Mouse (Mus musculus) lung, embryonic 15.5 days (tissue): ENCODE data around the gene Arhgap24. TPM values are rescaled to one million over a fixed set of nuclear protein-coding genes. Genes with fewer than 3 reads are reported as not detected.
"Not testable (repeated sequence)": the region's sequence is repeated elsewhere in the genome, so short reads cannot be mapped to it uniquely, and the experiment has no call there.

Experiments used
- ATAC-seq: fragments of 200-750 bp; cut with Nextera tagmentation; 2 replicates; pipeline ENCODE4 v1.8.0; 2017; ENCODE audit warnings: moderate number of reproducible peaks, borderline replicate concordance; ENCODE audit not compliant: low FRiP score, low TSS enrichment; ENCODE audit errors: extremely low read depth
- H3K27ac ChIP-seq: fragments of 300-500 bp; sonication (generic); 2 replicates; pipeline ENCODE4 v1.5.1; 2015; ENCODE audit warnings: moderate library complexity, mild to moderate bottlenecking, inconsistent platforms
- H3K27me3 ChIP-seq: fragments of 300-500 bp; sonication (generic); 2 replicates; pipeline ENCODE4 v1.6.1; 2015; ENCODE audit warnings: inconsistent platforms
- H3K36me3 ChIP-seq: fragments of 300-500 bp; sonication (generic); 2 replicates; pipeline ENCODE4 v1.6.1; 2015; ENCODE audit warnings: inconsistent platforms
- H3K4me1 ChIP-seq: fragments of 300-500 bp; sonication (generic); 2 replicates; pipeline ENCODE4 v1.6.1; 2015; ENCODE audit warnings: inconsistent platforms
- H3K4me2 ChIP-seq: fragments of 300-500 bp; sonication (generic); 2 replicates; pipeline ENCODE4 v1.6.1; 2015; ENCODE audit warnings: inconsistent platforms, mild to moderate bottlenecking, moderate library complexity
- H3K4me3 ChIP-seq: fragments of 300-500 bp; sonication (generic); 2 replicates; pipeline ENCODE4 v1.5.1; 2015; ENCODE audit warnings: mild to moderate bottlenecking, inconsistent platforms
- H3K9ac ChIP-seq: fragments of 300-500 bp; sonication (generic); 2 replicates; pipeline ENCODE4 v1.6.1; 2015; ENCODE audit warnings: inconsistent platforms
- H3K9me3 ChIP-seq: fragments of 300-500 bp; sonication (generic); 2 replicates; pipeline ENCODE4 v1.6.1; 2016; ENCODE audit warnings: inconsistent platforms
- WGBS: fragments of 180-500 bp; shearing (Covaris S2); methylation state at CpG from one replicate; pipeline ENCODE4 v1.1.7; 2015; 5-methylcytosine and 5-hydroxymethylcytosine counted together
- polyA plus RNA-seq: library from polyadenylated mRNA; unstranded; fragments of >200 nt; fragmentation: Nextera tagmentation; extraction: Ambion mirVana; gene quantifications from 2 replicates; pipeline ENCODE4 v1.2.1, GENCODE M21; 2015

The Arhgap24 gene
- polyA plus RNA-seq, 1 experiment from 2014 or later, result 35.3 TPM

DNA sequence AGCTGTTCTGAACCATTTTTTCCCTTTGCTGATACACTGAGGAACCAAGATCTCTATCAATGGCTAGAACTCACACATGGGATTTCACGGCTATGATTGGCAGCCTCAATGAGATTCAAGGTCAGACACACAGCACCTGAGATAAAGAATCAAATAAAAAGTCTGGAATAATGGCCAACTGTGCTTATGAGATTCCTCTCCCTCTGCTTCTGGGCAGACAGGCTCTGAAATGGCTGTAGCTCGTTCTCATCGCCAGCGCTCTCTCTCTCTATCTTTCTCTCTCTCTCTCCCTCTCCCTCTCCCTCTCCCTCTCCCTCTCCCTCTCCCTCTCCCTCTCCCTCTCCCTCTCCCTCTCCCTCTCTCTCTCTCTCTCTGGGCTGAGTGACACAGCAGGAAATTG, 357.9 kb downstream of the Arhgap24 start:
- Histone ChIP-seq H3K9me3 (no peaks in the 10 kb centered on the region), H3K27me3 (no peaks in the 10 kb centered on the region), H3K36me3 (no peaks in the 10 kb centered on the region), H3K27ac (no peak overlapping the region), H3K9ac (no peak overlapping the region), H3K4me1 (peaks cover 1% of the 10 kb centered on the region; the same call in 1 of the 2 replicates), H3K4me2 (no peak overlapping the region), H3K4me3 (no peak overlapping the region)
- ATAC-seq, result no peak
- WGBS, result 44% methylated on average over 4 of the region's 4 CpGs

DNA sequence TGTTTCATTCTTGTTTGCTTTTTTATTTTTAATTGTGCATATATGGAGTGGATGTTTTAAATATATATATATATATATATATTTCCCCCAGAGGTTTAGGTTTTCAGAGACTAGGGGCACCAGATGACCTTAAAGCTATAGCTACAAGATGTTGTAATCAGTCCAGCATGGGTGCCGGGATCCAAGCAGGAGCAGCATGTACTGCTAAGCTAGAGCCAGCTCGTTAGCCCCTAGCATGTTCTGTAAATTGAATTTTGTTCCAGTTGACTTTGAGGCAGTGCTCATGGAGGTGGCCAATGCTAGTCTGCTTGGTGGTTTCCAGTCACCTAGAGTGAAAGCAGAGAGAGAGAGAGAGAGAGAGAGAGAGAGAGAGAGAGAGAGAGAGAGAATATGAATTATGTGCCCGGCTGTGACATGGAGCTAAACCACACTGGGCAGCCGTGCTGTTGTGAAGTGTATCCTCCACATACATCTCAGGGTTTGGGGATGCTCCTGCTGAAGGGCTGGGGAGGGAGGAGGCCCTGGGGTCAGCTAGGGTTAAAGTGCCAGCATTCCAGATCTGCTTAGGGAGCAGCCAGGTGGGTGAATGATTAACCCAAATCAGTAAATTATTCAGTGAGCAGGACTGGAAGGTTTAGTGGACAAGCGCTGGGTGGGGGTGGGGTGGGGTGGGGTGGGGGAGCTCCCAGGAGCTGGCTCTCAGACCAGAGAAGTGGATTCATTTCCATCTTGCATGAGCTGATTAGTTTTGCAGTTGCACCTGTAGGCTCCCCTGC, 362.9 kb downstream of the Arhgap24 start:
- H3K9me3 ChIP-seq, result no peaks in the 10 kb centered on the region
- 25% methylated on average over 5 of the region's 5 CpGs for WGBS
- H3K4me2 ChIP-seq, result peak overlapping the region; percentile 73; the same call in 1 of the 2 replicates
- H3K36me3 ChIP-seq, result no peaks in the 10 kb centered on the region
- no peak overlapping the region for H3K4me3 ChIP-seq
- no peaks in the 10 kb centered on the region for H3K27me3 ChIP-seq
- no peak overlapping the region for H3K9ac ChIP-seq
- 0 out of 2 replicates have a peak overlapping the region, but pooled peaks have one; percentile 29 for H3K27ac ChIP-seq
- peak; percentile 36 for ATAC-seq
- H3K4me1 ChIP-seq, result peaks cover 31% of the 10 kb centered on the region

GRCm38 (mm10) chr5:102844731-102845598, 363.8 kb downstream of the Arhgap24 start:
- H3K36me3 ChIP-seq, result no peaks in the 10 kb centered on the region
- H3K27me3 ChIP-seq, result no peaks in the 10 kb centered on the region
- peak overlapping the region; percentile 58 for H3K27ac ChIP-seq
- H3K4me1 ChIP-seq, result peaks cover 31% of the 10 kb centered on the region
- H3K4me2 ChIP-seq, result peak overlapping the region; percentile 73
- peak; percentile 91 for ATAC-seq
- H3K4me3 ChIP-seq, result peak overlapping the region; percentile 40
- no peak overlapping the region for H3K9ac ChIP-seq
- WGBS, result 1% methylated on average over 21 of the region's 21 CpGs
- no peaks in the 10 kb centered on the region for H3K9me3 ChIP-seq

DNA sequence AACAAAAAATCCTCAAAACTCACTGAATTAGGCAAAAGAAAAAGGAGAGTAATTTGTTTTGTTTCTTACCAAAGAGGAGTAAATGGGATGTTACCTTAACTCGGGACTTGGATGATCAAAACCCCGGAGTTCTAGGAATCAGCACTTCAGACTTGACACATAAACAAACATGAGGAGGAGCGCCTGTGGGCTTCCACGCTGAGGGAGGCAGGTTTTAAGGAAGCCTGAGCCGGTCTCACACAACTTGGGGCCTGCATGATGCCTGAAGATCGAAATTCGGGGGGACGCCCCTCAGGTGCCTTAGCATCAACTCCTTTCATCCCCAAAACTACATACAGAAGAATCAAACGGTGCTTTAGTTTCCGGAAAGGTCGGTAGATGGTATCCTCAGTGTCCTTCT, 364.6 kb downstream of the Arhgap24 start:
- peaks cover 31% of the 10 kb centered on the region for H3K4me1 ChIP-seq
- no peak for ATAC-seq
- H3K27ac ChIP-seq, result no peak overlapping the region
- H3K9ac ChIP-seq, result no peak overlapping the region
- 20% methylated on average over 11 of the region's 11 CpGs for WGBS
- H3K4me3 ChIP-seq, result peak overlapping the region; percentile 40; the same call in 1 of the 2 replicates
- H3K36me3 ChIP-seq, result no peaks in the 10 kb centered on the region
- H3K27me3 ChIP-seq, result no peaks in the 10 kb centered on the region
- peak overlapping the region; percentile 73 for H3K4me2 ChIP-seq
- no peaks in the 10 kb centered on the region for H3K9me3 ChIP-seq

- no peaks in the 10 kb centered on the region for H3K27me3 ChIP-seq
- no peak overlapping the region for H3K27ac ChIP-seq
- WGBS, result 42% methylated on average over 4 of the region's 4 CpGs
- H3K4me2 ChIP-seq, result no peak overlapping the region
- H3K4me3 ChIP-seq, result no peak overlapping the region
- ATAC-seq, result no peak
- no peak overlapping the region for H3K9ac ChIP-seq
- H3K4me1 ChIP-seq, result peaks cover 42% of the 10 kb centered on the region
- no peaks in the 10 kb centered on the region for H3K36me3 ChIP-seq
- H3K9me3 ChIP-seq, result no peaks in the 10 kb centered on the region
Measured at GRCm38 (mm10) chr5:102847859-102848258, 366.7 kb downstream of the Arhgap24 start.

DNA sequence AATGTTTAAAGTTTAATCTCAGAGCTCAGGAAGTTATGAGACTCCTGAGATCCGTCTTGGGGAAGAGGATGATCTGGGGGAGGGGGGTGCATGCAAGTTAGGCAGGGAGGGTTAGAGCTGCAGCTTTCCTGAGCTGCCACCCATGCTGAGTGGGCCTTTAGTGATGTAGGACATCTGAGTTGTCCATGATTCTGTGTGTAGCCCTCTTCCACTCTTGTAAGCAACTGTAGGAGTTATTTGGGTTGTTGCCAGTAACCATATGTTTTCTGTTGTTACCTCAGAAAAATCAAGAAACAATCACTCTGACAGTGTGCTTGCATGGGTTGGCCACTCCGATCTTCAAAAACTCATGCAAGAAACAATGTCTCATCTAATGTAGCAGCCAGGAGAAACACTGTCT, 370.6 kb downstream of the Arhgap24 start:
- Histone ChIP-seq H3K4me1 (peaks cover 24% of the 10 kb centered on the region; the same call in 1 of the 2 replicates), H3K4me2 (no peak overlapping the region), H3K36me3 (no peaks in the 10 kb centered on the region), H3K27me3 (no peaks in the 10 kb centered on the region), H3K4me3 (no peak overlapping the region), H3K9ac (no peak overlapping the region), H3K9me3 (no peaks in the 10 kb centered on the region), H3K27ac (no peak overlapping the region)
- peak; percentile 57; the same call in 1 of the 2 replicates for ATAC-seq
- 42% methylated on average over 2 of the region's 2 CpGs for WGBS

DNA sequence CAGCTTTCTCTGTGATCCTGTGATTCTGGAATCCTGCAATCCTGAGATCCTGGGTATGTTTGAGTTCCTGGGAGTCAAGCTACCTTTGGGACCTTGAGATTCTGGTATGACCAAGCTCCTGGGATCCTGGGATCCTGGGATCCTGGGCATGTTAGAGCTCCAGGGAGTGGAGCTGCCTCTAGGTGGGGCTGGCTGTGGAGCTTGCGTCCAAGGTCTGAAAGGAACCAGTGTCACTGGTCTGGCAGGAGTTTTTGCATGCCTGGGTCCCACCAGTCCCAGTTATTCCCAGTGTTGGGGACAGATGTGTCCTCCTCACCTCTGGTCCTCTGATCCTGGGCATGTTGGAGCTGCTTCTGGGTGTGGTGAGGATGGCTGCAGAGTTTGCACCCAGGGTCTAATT, 372.6 kb downstream of the Arhgap24 start:
- Histone ChIP-seq H3K4me3 (no peak overlapping the region), H3K27ac (no peak overlapping the region), H3K9me3 (no peaks in the 10 kb centered on the region), H3K36me3 (no peaks in the 10 kb centered on the region), H3K9ac (no peak overlapping the region), H3K27me3 (no peaks in the 10 kb centered on the region), H3K4me1 (peaks cover 15% of the 10 kb centered on the region; the same call in 1 of the 2 replicates), H3K4me2 (no peak overlapping the region)
- whole genome bisulfite sequencing, result 92% methylated on average over 1 of the region's 1 CpGs
- no peak for ATAC-seq

DNA sequence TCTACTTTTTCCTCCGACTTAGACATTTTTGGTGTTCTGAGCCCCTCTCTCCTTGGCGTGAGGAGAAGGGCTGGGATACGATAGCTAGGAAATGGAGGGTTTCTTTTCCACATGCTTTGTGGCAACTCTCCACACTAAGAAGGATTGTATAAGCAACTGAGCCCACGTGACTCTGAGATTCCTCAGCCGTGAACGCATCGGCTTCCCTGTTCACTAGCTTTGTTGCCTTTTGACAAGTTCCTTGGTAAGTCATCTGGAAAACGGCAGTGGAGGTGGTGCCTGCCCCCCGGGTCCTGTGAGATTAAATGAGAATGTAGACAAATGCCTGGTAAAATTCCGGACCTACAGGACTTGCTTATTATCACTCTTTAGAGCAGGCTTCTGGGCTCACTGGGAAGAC, 374.6 kb downstream of the Arhgap24 start:
- H3K4me3 ChIP-seq, result no peak overlapping the region
- H3K27ac ChIP-seq, result no peak overlapping the region
- H3K27me3 ChIP-seq, result no peaks in the 10 kb centered on the region
- H3K4me1 ChIP-seq, result peaks cover 15% of the 10 kb centered on the region; the same call in 1 of the 2 replicates
- no peak for ATAC-seq
- 35% methylated on average over 10 of the region's 10 CpGs for WGBS
- no peak overlapping the region for H3K9ac ChIP-seq
- no peaks in the 10 kb centered on the region for H3K36me3 ChIP-seq
- H3K4me2 ChIP-seq, result no peak overlapping the region
- no peaks in the 10 kb centered on the region for H3K9me3 ChIP-seq

- H3K4me2 ChIP-seq, result no peak overlapping the region
- H3K9ac ChIP-seq, result no peak overlapping the region
- no peaks in the 10 kb centered on the region for H3K9me3 ChIP-seq
- H3K4me1 ChIP-seq, result peaks cover 4% of the 10 kb centered on the region; the same call in 1 of the 2 replicates
- no peak for ATAC-seq
- H3K27ac ChIP-seq, result no peak overlapping the region
- no peaks in the 10 kb centered on the region for H3K36me3 ChIP-seq
- H3K27me3 ChIP-seq, result no peaks in the 10 kb centered on the region
- H3K4me3 ChIP-seq, result no peak overlapping the region
Measured at GRCm38 (mm10) chr5:102858047-102858446, 376.9 kb downstream of the Arhgap24 start.

DNA sequence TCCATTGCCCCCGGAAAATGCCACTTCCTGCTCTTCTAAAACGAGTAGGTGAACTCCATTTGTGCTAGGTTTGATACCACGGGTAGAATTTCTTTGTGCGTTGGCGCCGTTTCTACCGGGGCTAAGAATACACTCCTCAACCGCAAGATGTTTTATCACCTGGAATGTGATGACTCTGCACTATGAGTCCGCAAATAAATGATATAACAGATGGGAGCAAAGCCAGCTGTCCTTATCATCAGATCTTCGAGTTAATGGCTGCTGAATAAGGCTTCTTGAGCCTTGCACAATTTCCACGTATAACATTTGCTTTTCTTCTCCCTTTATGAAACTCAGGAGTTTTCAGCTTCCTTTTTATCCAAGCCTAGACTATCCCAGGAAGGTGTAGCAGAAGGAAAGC, 378.6 kb downstream of the Arhgap24 start:
- Histone ChIP-seq H3K9ac (no peak overlapping the region), H3K4me3 (no peak overlapping the region), H3K36me3 (no peaks in the 10 kb centered on the region), H3K4me2 (no peak overlapping the region), H3K27ac (no peak overlapping the region), H3K27me3 (no peaks in the 10 kb centered on the region), H3K9me3 (no peaks in the 10 kb centered on the region), H3K4me1 (peaks cover 4% of the 10 kb centered on the region; the same call in 1 of the 2 replicates)
- no peak for ATAC-seq
- WGBS, result 60% methylated on average over 11 of the region's 11 CpGs

GRCm38 (mm10) chr5:102868196-102868595, 387.0 kb downstream of the Arhgap24 start:
- H3K4me3 ChIP-seq, result no peak overlapping the region
- peak; percentile 42; the same call in 1 of the 2 replicates for ATAC-seq
- H3K36me3 ChIP-seq, result no peaks in the 10 kb centered on the region
- H3K4me1 ChIP-seq, result peaks cover 5% of the 10 kb centered on the region; the same call in 1 of the 2 replicates
- H3K9ac ChIP-seq, result no peak overlapping the region
- H3K9me3 ChIP-seq, result no peaks in the 10 kb centered on the region
- no peak overlapping the region for H3K27ac ChIP-seq
- no peak overlapping the region for H3K4me2 ChIP-seq
- H3K27me3 ChIP-seq, result no peaks in the 10 kb centered on the region
- 41% methylated on average over 5 of the region's 5 CpGs for WGBS

- H3K27me3 ChIP-seq, H3K4me2 ChIP-seq, H3K9ac ChIP-seq, H3K27ac ChIP-seq, H3K36me3 ChIP-seq, H3K9me3 ChIP-seq, ATAC-seq, H3K4me3 ChIP-seq, H3K4me1 ChIP-seq: not testable (repeated sequence)
- 87% methylated on average over 9 of the region's 9 CpGs for WGBS
Measured at GRCm38 (mm10) chr5:102872996-102873395, 391.8 kb downstream of the Arhgap24 start.
